Mouse (Mus musculus) midbrain, embryonic 11.5 days (tissue): ENCODE results near the gene 0610010F05Rik. TPM values are rescaled to one million over a fixed set of nuclear protein-coding genes. Genes with fewer than 3 reads are reported as not detected.
A peak's percentile ranks its signal among the peaks of the same experiment; 100 is the strongest.
"Not testable (repeated sequence)": the region's sequence is repeated elsewhere in the genome, so short reads cannot be mapped to it uniquely, and the experiment has no call there.

Experiments used
- ATAC-seq: fragments of 200-750 bp; cut with Nextera tagmentation; 2 replicates; pipeline ENCODE4 v1.8.0; 2017; ENCODE audit warnings: moderate TSS enrichment, moderate library complexity; ENCODE audit not compliant: low FRiP score
- DNase-seq: peaks from one replicate; pipeline ENCODE4 v3.0.0; 2015; ENCODE audit warnings: low spot score; ENCODE audit errors: missing footprints
- H3K27ac ChIP-seq: fragments of 300-500 bp; sonication (generic); 2 replicates; pipeline ENCODE4 v1.5.1; 2014; ENCODE audit warnings: low read depth, low read length
- H3K27me3 ChIP-seq: fragments of 300-500 bp; sonication (generic); 2 replicates; pipeline ENCODE4 v1.6.1; 2014; ENCODE audit warnings: mild to moderate bottlenecking, low read length, moderate library complexity, mixed read lengths; ENCODE audit not compliant: control insufficient read depth, insufficient read depth
- H3K36me3 ChIP-seq: fragments of 300-500 bp; sonication (generic); 2 replicates; pipeline ENCODE4 v1.6.1; 2014; ENCODE audit warnings: mild to moderate bottlenecking, low read length, moderate library complexity, mixed read lengths; ENCODE audit not compliant: control insufficient read depth, insufficient read depth
- H3K4me1 ChIP-seq: fragments of 300-500 bp; sonication (generic); 2 replicates; pipeline ENCODE4 v1.6.1; 2014; ENCODE audit warnings: low read length; ENCODE audit not compliant: control insufficient read depth, insufficient read depth
- H3K4me2 ChIP-seq: fragments of 300-500 bp; sonication (generic); 2 replicates; pipeline ENCODE4 v1.6.1; 2014; ENCODE audit warnings: mild to moderate bottlenecking, moderate library complexity
- H3K4me3 ChIP-seq: fragments of 300-500 bp; sonication (generic); 2 replicates; pipeline ENCODE4 v1.5.1; 2014; ENCODE audit warnings: low read depth, low read length
- H3K9ac ChIP-seq: fragments of 300-500 bp; sonication (generic); 2 replicates; pipeline ENCODE4 v1.6.1; 2014; ENCODE audit warnings: low read length
- H3K9me3 ChIP-seq: fragments of 300-500 bp; sonication (generic); 2 replicates; pipeline ENCODE4 v1.6.1; 2016; ENCODE audit warnings: low read length; ENCODE audit not compliant: control insufficient read depth
- WGBS: fragments of 180-500 bp; shearing (Covaris S2); extraction: QIAGEN DNeasy Blood & Tissue Kit; methylation state at CpG from one replicate; pipeline ENCODE4 v1.1.7; 2014; 5-methylcytosine and 5-hydroxymethylcytosine counted together
- polyA plus RNA-seq: library from polyadenylated mRNA; unstranded; fragments of >200 nt; fragmentation: Nextera tagmentation; extraction: Ambion mirVana; gene quantifications from 2 replicates; pipeline ENCODE4 v1.2.1, GENCODE M21; 2014

The 0610010F05Rik gene
- polyA plus RNA-seq, 1 experiment from 2014 or later: 65.3 TPM

- no peak for DNase-seq
- Histone ChIP-seq H3K27me3 (no peaks in the 10 kb centered on the region), H3K36me3 (no peaks in the 10 kb centered on the region), H3K27ac (no peak overlapping the region), H3K4me2 (no peak overlapping the region), H3K9ac (no peak overlapping the region), H3K4me1 (no peaks in the 10 kb centered on the region), H3K9me3 (no peaks in the 10 kb centered on the region), H3K4me3 (no peak overlapping the region)
- no peak for ATAC-seq
Measured at GRCm38 (mm10) chr11:23630664-23631063, 2.8 kb downstream of the 0610010F05Rik start.

- H3K36me3 ChIP-seq: no peaks in the 10 kb centered on the region
- no peak overlapping the region for H3K4me2 ChIP-seq
- no peaks in the 10 kb centered on the region for H3K9me3 ChIP-seq
- whole genome bisulfite sequencing: 85% methylated on average over 5 of the region's 5 CpGs
- no peak overlapping the region for H3K4me3 ChIP-seq
- no peak overlapping the region for H3K27ac ChIP-seq
- no peaks in the 10 kb centered on the region for H3K4me1 ChIP-seq
- ATAC-seq (no peak), DNase-seq (no peak)
- H3K27me3 ChIP-seq: no peaks in the 10 kb centered on the region
- no peak overlapping the region for H3K9ac ChIP-seq
Measured at GRCm38 (mm10) chr11:23618995-23619394, 14.4 kb downstream of the 0610010F05Rik start.

GRCm38 (mm10) chr11:23614546-23614945, 18.9 kb downstream of the 0610010F05Rik start:
- Histone ChIP-seq H3K4me1 (no peaks in the 10 kb centered on the region), H3K4me3 (no peak overlapping the region), H3K27me3 (no peaks in the 10 kb centered on the region), H3K9me3 (no peaks in the 10 kb centered on the region), H3K4me2 (no peak overlapping the region), H3K27ac (no peak overlapping the region), H3K36me3 (no peaks in the 10 kb centered on the region), H3K9ac (no peak overlapping the region)
- ATAC-seq (no peak), DNase-seq (no peak)
- WGBS: 92% methylated on average over 5 of the region's 5 CpGs

- not testable (repeated sequence) for H3K27ac ChIP-seq, H3K4me3 ChIP-seq, H3K27me3 ChIP-seq, H3K4me2 ChIP-seq, H3K9ac ChIP-seq, ATAC-seq, H3K4me1 ChIP-seq, H3K9me3 ChIP-seq, H3K36me3 ChIP-seq, DNase-seq
- 90% methylated on average over 6 of the region's 6 CpGs for WGBS
Measured at GRCm38 (mm10) chr11:23607291-23607690, 26.1 kb downstream of the 0610010F05Rik start.

GRCm38 (mm10) chr11:23570130-23570529, 63.3 kb downstream of the 0610010F05Rik start:
- Histone ChIP-seq H3K4me3 (no peak overlapping the region), H3K9me3 (no peaks in the 10 kb centered on the region), H3K4me1 (no peaks in the 10 kb centered on the region), H3K27ac (no peak overlapping the region), H3K9ac (no peak overlapping the region), H3K4me2 (no peak overlapping the region), H3K36me3 (0 out of 2 replicates have a peak, but pooled peaks cover 3% of the 10 kb centered on the region), H3K27me3 (no peaks in the 10 kb centered on the region)
- ATAC-seq (no peak), DNase-seq (no peak)
- 91% methylated on average over 7 of the region's 7 CpGs for WGBS

- Histone ChIP-seq H3K4me1 (no peaks in the 10 kb centered on the region), H3K9me3 (no peaks in the 10 kb centered on the region), H3K27me3 (no peaks in the 10 kb centered on the region), H3K4me3 (no peak overlapping the region), H3K36me3 (0 out of 2 replicates have a peak, but pooled peaks cover 2% of the 10 kb centered on the region), H3K27ac (no peak overlapping the region), H3K4me2 (no peak overlapping the region), H3K9ac (no peak overlapping the region)
- peak; percentile 96 for DNase-seq
- peak; percentile 68; the same call in 1 of the 2 replicates for ATAC-seq
- WGBS: 54% methylated on average over 6 of the region's 6 CpGs
Measured at GRCm38 (mm10) chr11:23565761-23566160, 67.7 kb downstream of the 0610010F05Rik start.

- H3K4me3 ChIP-seq: no peak overlapping the region
- H3K9ac ChIP-seq: no peak overlapping the region
- H3K27me3 ChIP-seq: no peaks in the 10 kb centered on the region
- 61% methylated on average over 6 of the region's 6 CpGs for WGBS
- no peaks in the 10 kb centered on the region for H3K4me1 ChIP-seq
- no peak overlapping the region for H3K27ac ChIP-seq
- no peaks in the 10 kb centered on the region for H3K9me3 ChIP-seq
- H3K36me3 ChIP-seq: no peaks in the 10 kb centered on the region
- DNase-seq (no peak), ATAC-seq (no peak)
- no peak overlapping the region for H3K4me2 ChIP-seq
Measured at GRCm38 (mm10) chr11:23557039-23557630, 76.3 kb downstream of the 0610010F05Rik start.

GRCm38 (mm10) chr11:23537446-23537845, 96.0 kb downstream of the 0610010F05Rik start:
- Histone ChIP-seq H3K27me3 (no peaks in the 10 kb centered on the region), H3K4me1 (no peaks in the 10 kb centered on the region), H3K27ac (no peak overlapping the region), H3K36me3 (no peaks in the 10 kb centered on the region), H3K9me3 (no peaks in the 10 kb centered on the region), H3K4me2 (no peak overlapping the region), H3K4me3 (no peak overlapping the region), H3K9ac (no peak overlapping the region)
- DNase-seq (no peak), ATAC-seq (no peak)
- 90% methylated on average over 2 of the region's 2 CpGs for WGBS

GRCm38 (mm10) chr11:23520473-23521205, 112.8 kb downstream of the 0610010F05Rik start, which contains the start of gene 1700093K21Rik:
1700093K21Rik (minus strand) TSS chr11:23521155.
- no peak within 1 kb of the TSS for H3K27ac ChIP-seq
- no peak within 1 kb of the TSS for H3K4me3 ChIP-seq
- no peaks in the 10 kb centered on the region for H3K36me3 ChIP-seq
- H3K4me1 ChIP-seq: no peaks in the 10 kb centered on the region
- no peaks in the 10 kb centered on the region for H3K9me3 ChIP-seq
- H3K9ac ChIP-seq: no peak within 1 kb of the TSS
- no peak for ATAC-seq
- WGBS: 32% methylated on average over 5 of the region's 5 CpGs
- no peak for DNase-seq
- no peaks in the 10 kb centered on the region for H3K27me3 ChIP-seq
- H3K4me2 ChIP-seq: no peak within 1 kb of the TSS
